Comparison of ENCODE assay signal across 7 mouse cellular contexts in the genomic region with DNA sequence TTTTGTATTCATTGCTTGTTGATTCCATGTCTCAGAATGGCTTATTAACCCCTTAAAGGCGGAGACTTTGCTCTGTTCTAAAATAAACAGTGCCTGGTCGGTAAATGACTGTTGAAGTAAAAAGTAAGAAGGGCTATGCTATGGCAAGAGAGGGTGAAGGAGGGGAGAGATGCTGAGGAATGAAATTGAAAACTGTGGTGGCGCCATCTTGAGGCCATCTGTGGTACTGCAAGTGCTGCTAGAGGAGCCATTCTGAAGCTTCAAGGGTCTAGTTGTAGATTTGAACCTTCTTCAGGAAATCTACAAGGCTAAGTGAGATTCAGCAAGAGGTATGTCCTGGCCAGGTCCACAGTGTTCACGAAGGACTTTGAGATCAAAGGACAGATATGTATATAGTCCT. TPM values are rescaled to one million over a fixed set of nuclear protein-coding genes. Genes with fewer than 3 reads are reported as not detected.
DNase-seq lines count a peak whose midpoint lies in the region; ATAC-seq and TF ChIP-seq lines count a peak whose summit lies in the region.

No protein-coding gene starts in this region.

- TF ChIP-seq CTCF in liver, adult 2 months (IDR thresholded peaks at IDR 0.05; ENCODE audit: low read depth, low read length) = peak; percentile 77

- 0 out of 2 replicates have a peak, but pooled peaks cover 14% of the 10 kb centered on the region for H3K36me3 ChIP-seq in neural tube, embryonic 15.5 days
- no peaks in the 10 kb centered on the region for H3K36me3 ChIP-seq in liver, adult 2 months (ENCODE audit: control insufficient read depth, insufficient read depth, low read length)

- 8% methylated on average over 4 of the region's 4 CpGs for WGBS in neural tube, embryonic 15.5 days
- WGBS in liver, adult 2 months = 9% methylated on average over 4 of the region's 4 CpGs

- no peaks in the 10 kb centered on the region for H3K79me2 ChIP-seq in liver, adult 2 months (ENCODE audit: control insufficient read depth, insufficient read depth, low read length)

- H3K9ac ChIP-seq in neural tube, embryonic 15.5 days (replicated peaks) = no peak overlapping the region
- no peak overlapping the region for H3K9ac ChIP-seq in liver, adult 2 months (ENCODE audit: low read depth, low read length)

- no peak overlapping the region for H3K4me3 ChIP-seq in neural tube, embryonic 15.5 days (replicated peaks)
- no peak overlapping the region for H3K4me3 ChIP-seq in liver, adult 2 months (ENCODE audit: insufficient read depth, low read depth, low read length)

- peaks cover 32% of the 10 kb centered on the region for H3K4me1 ChIP-seq in neural tube, embryonic 15.5 days
- H3K4me1 ChIP-seq in liver, adult 2 months (ENCODE audit: control insufficient read depth, insufficient read depth, low read length) = no peaks in the 10 kb centered on the region

- peak; percentile 78 for DNase-seq in neural tube, embryonic 10.5 days (ENCODE audit: extremely low spot score, low spot score)
- peak; percentile 72 for DNase-seq in ZHBTc4 (ENCODE audit: low read depth, low spot score)
- DNase-seq in cerebellum, postnatal 14 days = peak; percentile 91 to 95
- peak; percentile 78 for DNase-seq in heart, postnatal 4 days
- DNase-seq in liver, adult 2 months (ENCODE audit: extremely low read depth, low read depth, low spot score) = peak; percentile 9
- DNase-seq in right cerebral cortex, postnatal 14 days = peak; percentile 81

- TF ChIP-seq POLR2A in liver, adult 2 months (IDR thresholded peaks at IDR 0.05; ENCODE audit: extremely low read depth, insufficient read depth, low read length) = no peak

- H3K4me2 ChIP-seq in neural tube, embryonic 15.5 days = no peak overlapping the region

- ATAC-seq in neural tube, embryonic 15.5 days (ENCODE audit: low FRiP score) = no peak

- H3K27ac ChIP-seq in neural tube, embryonic 15.5 days (replicated peaks) = no peak overlapping the region
- H3K27ac ChIP-seq in liver, adult 2 months (replicated peaks; ENCODE audit: insufficient read depth, low read depth, low read length) = no peak overlapping the region

- H3K27me3 ChIP-seq in neural tube, embryonic 15.5 days (replicated peaks) = no peaks in the 10 kb centered on the region
- no peaks in the 10 kb centered on the region for H3K27me3 ChIP-seq in liver, adult 2 months (ENCODE audit: control insufficient read depth, insufficient read depth, low read length)

- no peaks in the 10 kb centered on the region for H3K9me3 ChIP-seq in neural tube, embryonic 15.5 days (replicated peaks)

RNA-seq across cellular contexts. Expression of gene Shank3, which starts 30.9 kb away (rescaled TPM):
- polyA plus RNA-seq in neural tube, embryonic 15.5 days (2015; fragmentation: Nextera tagmentation; extraction: Ambion mirVana) = 8.9 and 9.5 TPM in 2 replicates
- 10 to 100 TPM; 70.0 to 73.7 TPM for total RNA-seq in heart, postnatal 4 days (2021)
- 1.5 and 3.2 TPM in 2 replicates for total RNA-seq in liver, adult 2 months (2014; rRNA removed)
- 2.7 and 3.9 TPM in 2 replicates for polyA plus RNA-seq in liver, adult 2 months (2012; rRNA removed)

RNA-seq across cellular contexts. Expression of gene Acr, which starts 37.8 kb away (rescaled TPM):
- polyA plus RNA-seq in neural tube, embryonic 15.5 days (2015; fragmentation: Nextera tagmentation; extraction: Ambion mirVana) = 0.31 and 0.95 TPM in 2 replicates
- 1 to 10 TPM in 1 of 2 experiments, under 1 TPM in 1; 0.76 to 1.3 TPM for total RNA-seq in heart, postnatal 4 days (2021)
- not detected in 2 replicates for total RNA-seq in liver, adult 2 months (2014; rRNA removed)
- polyA plus RNA-seq in liver, adult 2 months (2012; rRNA removed) = 0.10 and 0.16 TPM in 2 replicates

RNA-seq across cellular contexts. Expression of gene Arsa, which starts 53.1 kb away (rescaled TPM):
- polyA plus RNA-seq in neural tube, embryonic 15.5 days (2015; fragmentation: Nextera tagmentation; extraction: Ambion mirVana) = 27.4 and 29.2 TPM in 2 replicates
- 10 to 100 TPM; 12.0 to 14.6 TPM for total RNA-seq in heart, postnatal 4 days (2021)
- 4.2 and 6.7 TPM in 2 replicates for total RNA-seq in liver, adult 2 months (2014; rRNA removed)
- polyA plus RNA-seq in liver, adult 2 months (2012; rRNA removed) = 18.2 and 29.1 TPM in 2 replicates

Comparison
In these comparisons a context has a peak if more than half of its experiments do, and no peak if none do; other contexts are left out.
1. DNase-seq: peak in every context shown above with its lines; median percentile 93 in cerebellum, postnatal 14 days; 81 in right cerebral cortex, postnatal 14 days; 78 in neural tube, embryonic 10.5 days; 78 in heart, postnatal 4 days; 72 in ZHBTc4; 9 in liver, adult 2 months.
2. RNA of gene Shank3, which starts 30.9 kb away (total RNA-seq): 70.0 to 73.7 TPM in heart, postnatal 4 days; 1.5 to 3.2 TPM in liver, adult 2 months; every median in the first group is over 10 times any median in the second.